Mouse (Mus musculus): ENCODE results near the gene Spdye4a.
"Not testable (repeated sequence)": the region's sequence is repeated elsewhere in the genome, so short reads cannot be mapped to it uniquely, and the experiment has no call there.

Spdye4a gene

DNA sequence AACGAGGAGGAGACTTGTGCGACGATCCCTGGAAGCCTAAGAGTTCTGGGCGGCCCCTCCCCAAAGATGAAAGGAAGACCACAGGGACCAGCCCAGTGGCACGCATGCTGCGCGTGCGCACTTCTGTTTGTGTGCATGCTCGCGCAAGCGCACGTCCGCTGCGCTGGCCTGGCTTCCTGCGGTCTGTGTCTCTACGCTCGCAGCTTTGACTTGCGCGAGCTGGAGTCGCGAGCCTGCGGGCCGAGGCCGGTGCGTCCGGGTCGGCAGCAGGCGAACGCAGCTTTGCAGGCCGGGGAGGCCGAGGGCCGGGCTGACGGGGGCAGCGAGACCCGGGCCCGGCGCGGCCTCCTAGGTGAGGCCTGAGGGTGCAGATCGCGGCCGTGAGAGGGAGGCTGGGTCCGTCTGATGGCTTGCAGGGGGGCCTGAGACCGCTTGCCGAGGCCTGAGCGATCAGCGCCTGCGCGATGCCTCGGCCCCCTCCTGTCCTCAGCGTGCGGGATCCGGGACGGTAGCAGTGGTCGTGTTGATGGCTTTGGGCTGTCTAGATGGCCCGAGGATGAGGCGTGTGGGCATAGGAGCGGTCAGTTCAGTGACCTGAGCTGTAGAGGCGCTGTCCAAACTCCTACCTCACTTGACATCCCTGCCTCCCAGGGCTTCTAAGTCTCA is 8.5 kb upstream of the Spdye4a start, which contains the start of gene Zfp12:
Zfp12 (plus strand) TSS at position 136 of the 666 bp plus-strand sequence.
- peak; percentile 97 for DNase-seq (ENCODE audit: low read depth, low spot score)

DNA sequence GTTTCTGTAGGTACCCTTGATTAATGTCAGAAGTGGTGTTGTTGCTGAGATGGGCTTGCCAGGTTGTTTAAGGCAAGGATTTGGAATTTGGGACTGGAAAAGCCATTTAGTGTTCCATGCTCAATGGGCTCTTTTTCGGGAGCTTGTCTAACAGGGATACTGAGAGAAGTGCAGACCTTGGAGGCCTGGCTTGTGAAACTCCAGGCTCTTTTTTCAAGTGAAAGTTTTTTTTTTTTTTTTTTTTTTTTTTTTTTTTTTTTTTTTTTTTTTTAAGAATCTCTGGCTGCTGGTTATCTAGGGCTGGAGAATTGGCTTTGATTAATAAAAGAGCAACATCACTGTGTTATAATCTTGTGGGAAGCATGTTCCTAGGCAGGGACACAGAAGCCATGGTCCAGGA is 4.4 kb downstream of the Spdye4a start:
- no peak for DNase-seq (ENCODE audit: low read depth, low spot score)

DNA sequence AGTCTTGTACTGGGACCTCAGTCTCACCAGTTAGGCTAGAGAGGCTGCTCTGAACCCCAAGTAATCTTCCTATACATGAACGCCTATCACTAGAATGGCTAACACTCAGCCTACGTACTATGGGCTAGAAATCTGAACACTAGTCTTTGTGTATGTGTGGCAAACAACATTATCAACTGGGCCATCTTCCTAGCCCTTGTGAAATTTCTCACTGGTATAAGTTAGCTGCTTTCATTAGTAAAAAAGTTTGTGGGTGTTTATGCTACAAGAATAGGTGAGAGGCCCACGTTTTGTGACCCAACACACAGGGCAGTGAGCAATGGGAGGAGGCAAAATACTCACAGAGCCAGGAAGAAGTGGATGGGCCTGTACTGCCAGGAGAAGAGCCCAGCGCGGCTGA is 5.7 kb downstream of the Spdye4a start:
- no peak for DNase-seq (ENCODE audit: low read depth, low spot score)

DNA sequence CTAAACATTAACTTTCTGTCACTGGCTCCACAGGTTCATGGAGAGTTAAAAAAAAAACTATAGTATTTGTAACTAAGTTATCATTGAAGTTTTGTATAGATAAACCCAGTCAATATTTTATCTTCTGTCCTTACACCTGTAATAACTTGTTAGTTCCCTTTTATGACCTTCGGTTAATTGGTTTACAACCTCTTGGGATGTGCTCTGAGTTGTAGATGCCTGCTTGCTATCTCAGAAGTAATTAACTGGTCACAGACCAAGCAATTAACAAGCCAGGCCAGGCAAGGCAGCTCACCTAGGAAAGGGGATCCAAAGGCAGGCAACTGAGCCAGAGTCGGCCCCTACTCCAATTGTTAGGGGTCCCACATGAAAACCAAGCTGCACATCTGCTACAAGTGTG is 12.9 kb downstream of the Spdye4a start:
- DNase-seq (ENCODE audit: low read depth, low spot score): no peak

DNA sequence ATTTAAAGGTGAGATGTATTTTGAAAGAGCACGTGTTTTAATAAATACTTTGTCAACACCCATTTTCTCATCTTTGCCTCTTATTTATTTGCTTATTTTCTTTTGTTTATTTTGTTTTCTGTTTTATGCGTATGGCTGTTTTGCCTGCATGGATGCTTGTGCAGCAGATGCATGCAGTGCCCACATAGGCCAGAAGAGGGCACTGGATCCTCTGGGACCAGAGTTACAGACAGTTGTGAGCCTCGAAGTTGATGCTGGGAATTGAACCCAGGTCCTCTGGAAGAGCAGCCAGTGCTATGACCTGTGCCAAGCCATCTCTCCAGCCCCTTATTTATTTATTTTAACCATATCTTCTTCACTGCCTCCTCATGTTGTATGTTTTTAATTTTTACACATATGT is 21.7 kb downstream of the Spdye4a start:
- no peak for DNase-seq (ENCODE audit: low read depth, low spot score)

DNA sequence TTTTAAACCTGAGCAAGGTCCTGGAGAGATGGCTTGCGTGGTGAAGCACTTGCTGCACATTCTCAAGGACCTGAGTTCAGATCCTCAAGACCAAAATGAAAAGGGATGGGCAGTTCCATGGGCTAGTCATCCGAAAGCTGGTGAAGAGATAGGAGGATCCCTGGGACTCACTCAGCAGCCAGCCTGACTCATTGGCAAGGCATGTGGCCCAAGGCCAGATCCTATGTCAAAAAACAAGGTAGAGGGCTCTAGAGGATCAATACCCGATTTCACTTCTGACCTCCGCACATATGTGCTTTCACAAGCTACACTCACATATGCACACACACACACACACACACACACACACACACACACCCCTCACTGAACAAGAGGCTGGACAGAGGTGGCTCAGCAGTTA is 30.2 kb downstream of the Spdye4a start:
- DNase-seq (ENCODE audit: low read depth, low spot score): no peak

DNA sequence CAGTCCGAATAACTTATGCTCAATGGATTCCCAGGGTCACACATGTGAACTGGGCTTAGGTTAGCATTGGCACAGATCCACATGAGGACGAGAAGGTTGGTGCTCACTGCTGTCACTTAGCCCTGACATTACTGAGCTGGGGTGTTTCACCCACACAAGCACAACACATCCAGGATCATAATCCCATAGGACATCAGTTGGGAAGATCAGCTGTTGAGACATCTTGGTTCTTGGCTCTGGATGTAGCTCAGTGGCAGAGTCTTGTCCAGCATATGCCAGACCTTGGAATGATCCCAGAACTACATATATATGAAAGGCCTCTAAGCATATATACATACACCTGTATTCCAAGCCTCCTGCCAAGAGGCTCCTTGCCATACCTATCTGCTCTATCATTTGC is 31.5 kb downstream of the Spdye4a start:
- no peak for DNase-seq (ENCODE audit: low read depth, low spot score)

DNA sequence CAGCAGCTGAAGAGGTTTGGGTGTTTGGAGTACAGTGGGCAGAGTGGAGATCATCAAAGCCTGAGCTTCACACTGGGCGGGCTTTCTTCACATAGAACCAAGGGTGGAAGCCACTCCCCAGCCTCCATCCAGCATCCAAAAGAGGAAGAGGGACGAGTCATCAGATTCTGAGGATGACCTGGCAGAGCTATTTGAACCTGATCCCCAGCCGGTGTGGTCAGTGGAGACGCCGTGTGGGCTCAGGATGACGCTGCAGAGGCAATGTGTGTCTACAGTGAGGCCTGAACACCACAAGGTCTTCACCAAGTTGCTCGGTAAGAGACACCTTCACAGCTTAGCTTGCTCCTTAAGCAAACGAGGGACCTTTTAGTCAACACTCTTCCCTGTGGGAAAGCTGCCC is 31.9 kb downstream of the Spdye4a start:
- not testable (repeated sequence) for DNase-seq (ENCODE audit: low read depth, low spot score)

DNA sequence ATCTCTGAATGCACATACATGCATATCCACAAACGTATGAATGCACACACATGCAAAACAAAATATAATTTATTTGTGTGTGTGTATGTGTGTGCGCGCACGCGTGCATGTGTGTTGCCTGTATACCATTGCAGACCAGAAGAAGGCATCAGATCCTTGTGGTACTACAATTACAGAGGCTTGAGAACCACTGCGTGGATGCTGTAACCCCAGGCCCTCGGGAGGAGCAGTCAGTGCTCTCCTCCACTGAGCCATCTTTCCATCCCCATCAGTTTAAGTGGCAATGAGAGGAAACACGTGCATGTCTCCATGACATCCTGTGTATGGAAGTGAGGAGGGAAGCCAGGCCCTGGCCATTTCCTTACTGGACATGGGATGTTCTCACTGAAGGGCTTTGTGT is 33.9 kb downstream of the Spdye4a start:
- DNase-seq (ENCODE audit: low read depth, low spot score): no peak

DNA sequence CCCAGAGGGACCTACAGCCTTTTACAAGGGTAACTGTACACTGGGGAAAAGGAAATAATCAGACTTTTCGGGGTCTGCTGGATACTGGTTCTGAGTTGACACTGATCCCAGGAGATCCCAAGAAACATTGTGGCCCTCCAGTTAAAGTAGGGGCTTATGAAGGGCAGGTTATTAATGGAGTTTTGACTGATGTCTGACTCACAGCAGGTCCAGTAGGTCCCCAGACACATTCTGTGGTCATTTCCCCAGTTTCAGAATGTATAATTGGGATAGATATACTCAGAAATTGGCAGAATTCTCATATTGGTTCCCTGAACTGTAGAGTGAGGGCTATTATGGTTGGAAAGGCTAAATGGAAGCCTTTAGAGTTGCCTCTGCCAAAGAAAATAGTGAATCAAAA is 38.7 kb downstream of the Spdye4a start:
- DNase-seq (ENCODE audit: low read depth, low spot score): not testable (repeated sequence)

DNA sequence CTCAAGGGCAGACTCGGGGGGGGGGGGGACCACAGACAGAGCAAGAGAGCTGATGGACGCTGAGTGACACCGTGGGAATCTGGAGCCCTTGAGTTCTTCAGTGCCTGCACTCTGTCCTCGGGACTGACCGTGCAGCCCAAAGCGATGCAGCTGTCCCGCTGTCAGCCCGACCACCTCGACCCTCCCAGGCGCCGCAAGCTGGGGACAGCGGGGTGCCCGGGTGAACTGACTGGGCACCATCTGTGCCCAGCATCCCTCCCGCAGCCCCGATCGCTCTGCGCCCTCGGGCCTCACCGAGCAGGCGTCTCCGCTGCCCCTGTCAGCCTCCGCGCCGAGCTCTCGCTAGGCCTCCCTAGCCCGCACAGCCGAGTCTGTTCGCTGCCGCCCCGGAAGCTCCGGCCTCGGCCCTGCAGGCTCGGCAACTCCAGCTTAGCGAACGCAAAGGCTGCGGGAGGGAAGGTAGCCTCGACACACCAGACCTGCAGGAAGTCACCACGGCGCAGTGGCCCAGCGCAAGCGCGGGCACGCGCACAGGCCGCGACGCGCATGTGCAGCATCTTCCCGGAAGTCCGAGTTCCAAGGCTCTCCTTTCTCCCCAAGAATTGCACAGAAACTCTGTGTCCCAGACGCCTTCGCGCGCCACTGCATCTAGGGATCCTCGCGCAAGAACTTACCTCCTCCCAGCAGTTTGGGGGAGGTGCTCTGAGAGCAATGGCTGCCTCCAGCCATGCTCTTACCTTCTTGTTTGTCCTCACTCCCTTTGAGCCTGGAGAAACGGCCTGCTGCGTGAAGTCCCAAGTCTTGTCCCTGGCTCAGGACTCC is 46.2 kb downstream of the Spdye4a start, which contains the start of the genes Rbak and Spdye4b:
Rbak (minus strand) TSS at position 521 of the 822 bp plus-strand sequence.
Spdye4b (plus strand) TSS at position 763 of the 822 bp plus-strand sequence.
- DNase-seq (ENCODE audit: low read depth, low spot score): peak; percentile 94

DNA sequence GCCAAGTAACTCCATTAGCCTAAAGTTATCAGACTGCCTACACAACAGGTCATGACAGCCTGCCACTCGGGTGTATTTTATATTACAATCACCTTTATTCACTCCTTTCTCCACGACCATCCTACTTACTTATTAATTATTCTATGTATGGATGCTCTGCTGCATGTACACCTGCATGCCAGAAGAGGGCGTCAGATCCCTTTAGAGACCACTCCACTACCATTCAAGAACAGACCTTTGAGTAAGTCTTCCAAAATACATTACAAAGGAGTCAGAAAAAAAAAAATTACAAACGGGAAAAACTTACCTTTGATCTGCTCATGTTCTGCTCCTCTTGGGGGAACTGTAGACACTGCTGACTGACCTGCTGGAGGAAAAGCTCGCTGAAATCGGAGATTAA is 47.5 kb downstream of the Spdye4a start:
- DNase-seq (ENCODE audit: low read depth, low spot score): peak; percentile 23

DNA sequence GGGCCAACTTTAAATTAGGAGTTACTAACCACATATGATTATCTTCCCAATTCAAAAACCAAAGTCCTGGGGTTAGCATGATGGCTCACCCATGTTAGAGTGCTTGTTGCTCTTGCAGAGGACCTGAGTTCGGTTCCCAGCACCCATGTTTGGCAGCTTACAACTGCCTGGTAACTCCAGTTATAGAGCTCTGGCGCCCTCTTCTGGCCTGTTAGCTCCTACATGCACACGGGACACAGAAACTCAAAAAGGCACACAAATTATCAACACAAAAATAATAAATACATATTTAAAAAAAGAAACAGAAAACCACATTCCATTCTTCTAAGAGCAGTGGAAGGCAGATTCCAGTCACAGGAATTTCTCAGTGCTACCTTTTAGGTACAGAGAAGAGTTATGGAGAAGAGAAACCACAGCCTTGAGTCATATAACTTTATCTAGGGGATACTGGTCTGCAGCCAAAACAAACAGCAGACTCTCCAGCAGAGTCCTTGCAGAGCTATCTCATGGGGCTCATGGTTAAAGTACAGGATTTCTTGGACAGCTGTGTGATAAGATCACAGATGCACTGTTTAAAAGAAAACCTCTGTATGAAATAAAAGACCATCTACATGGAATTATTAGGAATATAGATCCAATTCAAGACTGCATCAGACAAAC is 49.0 kb downstream of the Spdye4a start:
- DNase-seq (ENCODE audit: low read depth, low spot score): peak; percentile 15

DNA sequence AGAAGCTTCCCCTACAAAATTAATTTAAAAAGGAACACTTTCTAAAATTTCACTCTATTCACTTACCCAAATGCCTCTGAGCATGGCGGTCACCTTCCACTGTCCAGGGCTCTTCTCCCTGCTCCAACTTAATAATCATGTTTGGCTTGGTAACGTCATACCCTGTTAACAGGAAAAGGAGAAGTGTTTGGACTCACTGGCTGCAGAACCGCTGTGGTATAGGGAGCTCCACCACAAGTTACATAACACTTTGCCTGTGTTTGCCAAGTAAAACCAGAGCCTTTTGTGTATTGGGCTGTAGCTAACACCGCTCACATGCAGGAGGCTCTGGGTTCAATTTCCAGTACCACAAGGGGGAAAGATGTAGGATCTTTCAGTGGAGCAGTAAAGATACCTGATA is 50.7 kb downstream of the Spdye4a start:
- DNase-seq (ENCODE audit: low read depth, low spot score): no peak

Measured in CD4-positive helper T cell, adult 2 months (primary cell).